Mouse (Mus musculus): ENCODE measurements at regions not wholly inside any gene's neighbourhood (a gene's known extent, or its start where the extent isn't known, plus 50 kb on each side); places are given as distances from the start of the nearest gene placed in this dataset.

- no peak for DNase-seq (ENCODE audit: low read depth, low spot score)
These were observed 158.1 kb downstream of the Gm6377 start for GRCm38 (mm10) chrX:109354633-109355032.

GRCm38 (mm10) chrX:109392908-109393307, 196.4 kb downstream of the Gm6377 start:
- DNase-seq (ENCODE audit: low read depth, low spot score) = no peak

- DNase-seq (ENCODE audit: low read depth, low spot score) = peak; percentile 7
These were observed 246.4 kb downstream of the Gm6377 start for GRCm38 (mm10) chrX:109442932-109443331.

All from skeletal muscle tissue, adult 2 months (tissue).